Mouse (Mus musculus) kidney, postnatal 14 days (tissue): ENCODE results near the gene Gnas.
"Not testable (repeated sequence)": the region's sequence is repeated elsewhere in the genome, so short reads cannot be mapped to it uniquely, and the experiment has no call there.

Experiments
- DNase-seq: peaks from one replicate; pipeline ENCODE4 v3.0.0; 2022; ENCODE audit warnings: mixed read lengths

The Gnas gene

DNA sequence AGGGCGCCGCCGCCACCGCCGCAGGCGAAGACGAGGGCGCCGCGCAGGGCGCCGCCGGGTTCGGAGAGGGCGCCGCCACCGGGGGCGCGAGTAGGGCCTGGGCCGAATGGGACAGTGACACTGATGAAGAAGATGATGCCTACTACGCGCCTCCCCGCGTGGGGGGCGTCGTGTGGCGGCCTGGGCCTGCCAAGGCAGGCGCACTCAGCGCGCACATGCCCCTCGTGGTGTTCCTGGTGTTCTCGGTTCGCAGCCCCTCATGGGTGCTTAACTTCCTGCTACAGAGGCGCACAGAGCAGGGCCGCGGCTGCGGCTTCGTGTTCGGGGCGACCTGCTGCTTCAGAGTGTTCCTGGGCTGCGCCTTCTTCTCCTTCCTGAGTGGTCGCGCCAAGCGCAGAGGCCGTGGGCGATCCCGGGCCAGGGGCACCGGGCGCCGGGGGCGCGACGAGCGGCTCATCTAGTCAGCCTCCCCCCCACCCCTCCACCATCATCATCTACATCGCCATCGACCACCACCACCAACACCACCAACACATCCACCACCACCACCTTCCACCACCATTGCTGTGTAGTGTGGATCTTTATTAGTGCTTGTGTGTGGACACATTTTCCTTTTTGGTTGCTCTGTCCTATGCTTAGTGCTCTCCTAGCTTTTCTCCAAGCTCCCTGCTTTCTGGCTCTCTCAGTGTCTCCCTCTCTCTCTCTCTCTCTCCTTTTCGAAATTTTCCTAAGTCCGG, 45.0 kb downstream of the Gnas start:
- DNase-seq = peak; percentile 47

DNA sequence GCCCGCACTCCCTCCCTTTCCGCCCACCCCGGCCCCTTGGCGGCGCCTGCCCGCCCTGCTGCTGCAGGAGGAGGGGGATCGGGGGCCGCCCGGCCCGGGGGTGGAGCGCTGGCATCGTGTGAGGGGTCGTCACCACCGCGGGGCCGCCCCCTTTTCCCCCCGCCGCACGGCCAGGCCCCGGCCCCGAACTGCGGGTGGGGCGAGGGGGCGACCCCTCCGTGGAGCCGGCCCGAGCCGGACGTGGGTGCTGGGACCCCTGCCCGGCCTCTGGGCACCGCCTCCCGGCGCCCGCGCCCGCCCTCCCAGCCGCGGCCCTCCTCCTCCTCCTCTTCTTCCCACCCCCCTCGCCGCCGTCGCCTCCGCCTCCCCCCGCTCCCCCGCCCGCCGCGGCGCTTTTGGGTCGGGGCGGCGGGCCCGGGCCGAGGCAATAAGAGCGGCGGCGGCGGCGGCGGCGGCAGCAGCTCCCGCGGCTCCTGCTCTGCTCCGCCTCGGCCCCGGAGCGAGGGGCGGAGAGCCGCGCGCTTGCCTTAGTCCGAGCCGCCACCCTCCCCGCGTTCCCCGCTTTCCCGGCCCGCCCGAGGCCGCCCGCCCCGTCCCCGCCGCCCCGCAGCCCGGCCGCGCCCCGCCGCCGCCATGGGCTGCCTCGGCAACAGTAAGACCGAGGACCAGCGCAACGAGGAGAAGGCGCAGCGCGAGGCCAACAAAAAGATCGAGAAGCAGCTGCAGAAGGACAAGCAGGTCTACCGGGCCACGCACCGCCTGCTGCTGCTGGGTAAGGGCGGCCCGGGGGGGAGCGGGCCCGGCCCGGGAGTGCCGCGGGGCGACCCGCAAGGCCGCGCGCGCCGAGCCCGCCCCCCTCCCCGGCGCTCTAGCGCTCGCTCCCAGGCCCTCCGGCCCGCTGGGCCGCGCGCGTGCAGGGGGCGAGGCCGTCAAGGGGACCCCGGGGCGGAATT, 45.8 kb downstream of the Gnas start:
- peak; percentile 93 for DNase-seq

DNA sequence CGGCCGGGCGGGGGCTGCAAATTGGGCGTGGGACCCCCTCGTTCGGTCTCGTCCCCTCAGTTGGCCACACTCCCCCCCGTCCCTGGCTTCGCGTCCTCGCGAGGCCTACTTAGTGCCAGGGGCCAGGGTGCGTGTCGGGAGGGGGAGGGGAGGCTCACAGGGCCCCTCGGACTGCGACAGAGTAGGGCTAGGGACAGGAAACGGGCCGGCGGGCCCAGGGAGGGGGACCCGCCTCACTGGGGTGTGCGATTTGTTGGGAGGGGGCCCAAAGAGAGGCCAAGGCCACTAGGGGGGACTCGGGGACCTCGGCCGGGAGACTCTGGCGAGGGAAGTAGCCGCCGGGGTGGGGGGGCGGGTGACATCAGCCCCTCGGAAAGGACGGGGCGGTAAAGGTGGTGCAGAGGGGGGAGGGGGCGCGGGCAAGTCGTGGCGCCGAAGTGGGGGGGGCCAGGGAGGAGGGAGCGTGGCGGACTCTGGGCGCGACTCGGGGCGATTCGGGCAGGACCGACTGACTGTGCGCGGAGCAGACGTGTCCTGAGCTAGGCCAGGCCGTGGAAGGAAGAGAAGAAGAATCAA, 46.6 kb downstream of the Gnas start:
- peak; percentile 85 for DNase-seq

DNA sequence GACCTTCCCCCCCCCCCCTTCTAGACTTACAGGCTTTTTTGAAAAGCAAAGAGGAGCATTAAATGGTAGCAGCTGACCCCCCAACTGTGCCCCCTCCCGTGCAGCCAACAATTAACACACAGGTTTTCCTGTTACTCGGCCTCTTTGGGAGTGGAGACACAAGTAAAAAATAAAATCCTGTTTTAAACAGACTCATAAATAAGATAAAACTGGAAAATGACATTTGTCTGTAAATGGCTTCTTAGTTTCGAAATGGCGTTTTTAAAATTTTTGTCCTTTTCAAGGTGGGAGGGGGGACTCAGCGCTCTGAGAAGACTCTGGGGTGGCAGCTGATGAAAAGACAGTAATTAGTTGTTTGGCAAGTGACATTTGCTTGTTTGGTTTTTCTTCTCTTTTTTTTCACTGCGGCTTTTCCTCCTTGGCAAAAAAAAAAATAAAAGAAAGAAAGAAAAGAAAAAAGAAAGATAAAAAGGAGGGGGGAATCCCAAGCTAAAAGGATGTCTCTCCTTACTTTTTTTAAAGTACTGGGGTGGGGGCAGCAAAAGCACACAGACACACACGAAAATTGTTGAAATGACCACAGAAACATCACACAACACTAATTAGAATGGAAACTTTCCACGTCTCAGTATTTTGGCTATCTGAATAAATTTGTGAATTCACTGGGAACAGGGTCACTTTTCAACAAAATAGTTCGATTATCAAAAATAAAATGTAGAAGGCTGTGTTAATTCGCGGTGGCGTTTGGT, 47.3 kb downstream of the Gnas start:
- no peak for DNase-seq

DNA sequence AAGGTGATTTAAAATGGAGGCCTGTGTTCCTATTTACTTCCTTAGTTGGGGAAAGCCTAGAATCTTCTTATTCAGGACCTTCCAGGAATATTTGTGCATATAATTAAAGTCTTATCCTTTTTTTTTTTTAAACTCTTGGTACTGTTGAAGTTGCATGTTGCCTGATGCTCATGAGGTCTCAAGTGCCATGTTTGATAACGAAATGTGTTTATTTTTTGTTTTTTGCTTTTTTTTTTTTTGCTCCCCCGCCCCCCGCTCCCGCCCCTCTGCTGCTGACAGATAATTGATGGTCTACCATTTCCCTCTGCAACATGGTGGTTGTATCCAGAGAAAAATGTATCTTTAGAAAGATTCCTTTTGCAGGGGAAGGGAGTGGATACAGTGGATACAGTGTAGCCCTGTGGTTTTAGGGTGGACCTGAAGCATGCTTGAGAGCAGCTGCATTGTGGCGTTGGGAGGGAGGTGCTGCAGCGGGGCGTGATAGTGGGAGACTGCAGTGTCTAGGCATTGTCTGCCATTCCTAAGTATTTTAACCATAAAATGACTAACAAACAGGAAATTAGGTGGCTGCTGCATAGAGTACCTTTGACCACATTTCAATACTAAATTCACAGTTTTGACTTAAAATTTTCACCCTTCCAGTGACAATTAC, 49.2 kb downstream of the Gnas start:
- no peak for DNase-seq

DNA sequence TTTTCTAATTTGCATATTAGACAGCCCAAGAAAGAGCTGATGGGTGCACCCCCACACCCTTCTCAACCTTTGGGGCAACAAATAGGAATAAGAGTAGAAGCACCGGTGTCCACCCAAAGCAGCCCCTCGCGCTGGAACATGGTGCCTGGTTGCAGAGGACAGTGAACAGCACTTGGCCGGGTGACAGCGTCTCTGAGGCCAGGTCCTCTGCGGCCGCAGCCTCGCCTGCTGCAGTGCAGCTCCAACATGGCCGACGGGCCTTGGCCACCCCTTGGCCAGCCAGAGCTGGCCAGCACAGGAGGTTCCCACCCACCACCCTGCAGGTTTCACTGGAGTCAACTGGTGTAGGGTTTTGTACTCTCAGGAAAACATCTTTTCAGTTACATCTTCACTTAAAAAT, 50.3 kb downstream of the Gnas start:
- DNase-seq = no peak

DNA sequence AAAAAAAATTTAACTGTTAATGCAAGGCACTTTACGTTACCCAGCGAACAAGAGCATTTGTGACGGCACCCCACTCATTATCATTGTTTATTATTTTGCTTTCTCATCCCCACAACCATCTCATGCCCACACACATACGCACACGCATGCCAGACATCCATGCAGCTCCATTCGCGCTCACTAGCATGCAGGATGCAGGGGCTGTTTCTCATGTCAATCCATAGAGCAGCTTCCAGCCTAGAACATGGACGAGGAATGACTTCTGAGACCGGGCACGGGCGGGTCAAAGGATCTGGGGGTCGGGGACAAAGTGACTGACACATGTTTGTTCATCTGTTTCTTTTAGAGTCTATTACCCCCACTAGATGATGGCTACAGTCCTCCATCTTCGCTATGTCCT, 53.2 kb downstream of the Gnas start:
- DNase-seq = no peak

DNA sequence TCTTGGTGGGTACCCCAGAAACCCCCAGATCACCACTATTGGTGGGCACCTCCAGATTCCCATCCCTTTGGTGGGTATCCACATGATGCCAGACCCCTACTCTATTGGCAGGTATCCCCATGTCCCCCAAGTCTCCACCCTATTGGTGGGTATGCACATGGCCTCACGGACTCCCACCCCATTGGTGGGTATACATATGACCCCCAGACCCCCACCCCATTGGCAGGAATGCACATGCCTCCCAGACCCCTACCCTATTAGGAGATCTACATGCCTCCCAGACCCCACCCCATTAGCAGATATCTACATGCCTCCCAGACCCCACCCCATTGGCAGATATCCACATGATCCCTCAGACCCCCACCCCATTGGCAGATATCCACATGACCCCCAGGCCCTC, 55.6 kb downstream of the Gnas start:
- DNase-seq = no peak

DNA sequence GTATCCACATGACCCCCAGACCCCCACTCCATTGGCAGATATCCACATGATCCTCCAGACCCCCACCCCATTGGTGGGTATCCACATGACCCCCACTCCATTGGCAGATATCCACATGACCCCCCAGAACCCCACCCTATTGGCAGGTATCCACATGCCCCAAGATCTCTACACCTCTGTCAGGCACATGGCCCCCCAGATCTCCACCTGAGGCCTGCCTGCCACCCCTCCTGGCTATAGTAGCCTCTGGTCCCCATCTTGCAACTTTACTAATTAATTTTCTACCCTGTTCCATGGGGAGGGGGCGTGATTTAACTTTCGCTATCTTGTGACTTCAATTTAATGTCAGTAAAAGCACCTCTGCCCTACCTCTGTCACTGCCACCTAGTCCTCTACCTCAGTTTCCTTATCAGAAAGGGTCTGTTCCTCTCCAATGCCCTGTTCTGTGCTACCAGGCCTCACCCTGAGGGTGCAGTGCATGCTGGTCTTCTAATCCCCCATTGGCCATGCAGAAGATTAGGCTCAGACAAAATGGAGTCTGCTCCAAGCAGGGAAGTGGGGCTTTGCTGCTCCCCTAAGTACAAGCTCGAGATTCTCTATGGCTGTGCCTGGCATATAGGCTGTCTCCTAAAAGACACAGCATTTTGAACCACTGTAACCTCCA, 56.2 kb downstream of the Gnas start:
- no peak for DNase-seq

DNA sequence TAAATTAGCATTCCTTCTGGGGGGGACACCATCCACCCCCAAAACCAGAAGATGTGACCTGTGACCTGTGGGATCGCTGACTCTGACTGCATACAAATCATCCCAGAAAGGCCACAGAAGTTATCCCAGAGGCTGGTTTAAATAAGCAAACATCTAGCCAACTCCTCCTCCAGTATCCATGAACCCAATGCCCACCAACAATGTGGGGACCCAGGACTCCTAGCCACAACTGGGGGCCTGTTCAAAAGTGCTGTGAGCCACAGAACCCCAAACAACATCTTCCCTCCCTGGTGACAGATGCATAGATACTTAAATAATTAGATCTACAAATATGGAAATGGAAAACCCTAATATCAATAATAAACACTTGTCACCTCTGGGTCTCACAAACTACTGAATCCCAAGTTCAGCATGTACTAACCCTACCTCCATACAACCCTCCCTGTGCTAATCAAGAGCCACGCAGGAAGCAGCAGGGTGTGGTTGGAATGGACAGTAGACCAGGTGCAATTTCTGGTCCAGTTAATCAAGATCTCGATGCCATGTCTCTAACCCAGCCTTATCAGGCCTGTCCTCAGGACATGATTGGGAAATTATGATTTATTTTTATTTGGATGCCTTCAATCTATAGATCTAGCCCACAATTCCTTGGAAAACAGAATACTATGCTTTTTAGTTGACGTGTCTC, 56.9 kb downstream of the Gnas start:
- DNase-seq = no peak

DNA sequence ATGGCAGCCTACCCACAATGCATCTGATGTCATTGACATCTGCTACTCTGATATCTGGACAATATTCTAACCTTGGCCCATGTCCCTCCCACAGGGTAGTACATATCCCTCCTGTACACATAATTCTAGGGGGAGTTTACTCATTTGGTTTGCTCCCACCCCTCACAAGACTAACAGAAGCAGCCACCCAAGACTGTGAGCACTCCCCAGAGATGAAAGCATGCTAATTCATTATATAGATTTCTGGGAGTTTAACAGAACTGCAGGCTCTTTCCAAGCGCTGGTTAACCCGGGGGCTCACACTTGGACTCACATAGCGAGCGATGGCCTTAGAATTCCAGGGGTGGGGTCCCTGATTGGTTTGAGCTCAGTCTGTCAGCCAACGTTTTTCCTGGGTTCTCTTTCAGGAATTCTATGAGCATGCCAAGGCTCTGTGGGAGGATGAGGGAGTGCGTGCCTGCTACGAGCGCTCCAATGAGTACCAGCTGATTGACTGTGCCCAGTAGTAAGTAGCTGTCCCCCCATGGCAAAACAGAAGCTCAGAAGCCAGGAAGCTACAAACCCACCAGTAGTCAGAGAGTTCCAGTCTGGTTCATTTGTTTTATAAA, 58.8 kb downstream of the Gnas start:
- DNase-seq = no peak

DNA sequence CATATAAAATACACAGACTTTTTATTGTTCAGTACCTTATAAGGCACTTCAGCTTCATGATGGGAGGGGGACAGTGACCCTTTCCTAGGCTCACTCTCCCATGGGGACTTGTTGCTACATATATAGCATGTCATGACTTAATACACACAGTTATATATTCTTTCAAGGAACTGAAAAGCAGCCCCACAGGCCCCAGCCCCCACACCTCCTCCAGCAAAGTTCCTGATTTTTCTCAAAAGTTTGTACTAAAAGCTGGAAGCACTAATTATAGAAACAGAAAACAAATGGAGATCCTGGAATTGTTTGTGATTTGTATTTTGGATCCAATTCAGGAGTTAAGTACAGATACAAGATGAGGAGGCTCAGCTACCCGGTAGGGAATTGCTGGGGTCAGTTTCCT, 59.4 kb downstream of the Gnas start:
- no peak for DNase-seq

DNA sequence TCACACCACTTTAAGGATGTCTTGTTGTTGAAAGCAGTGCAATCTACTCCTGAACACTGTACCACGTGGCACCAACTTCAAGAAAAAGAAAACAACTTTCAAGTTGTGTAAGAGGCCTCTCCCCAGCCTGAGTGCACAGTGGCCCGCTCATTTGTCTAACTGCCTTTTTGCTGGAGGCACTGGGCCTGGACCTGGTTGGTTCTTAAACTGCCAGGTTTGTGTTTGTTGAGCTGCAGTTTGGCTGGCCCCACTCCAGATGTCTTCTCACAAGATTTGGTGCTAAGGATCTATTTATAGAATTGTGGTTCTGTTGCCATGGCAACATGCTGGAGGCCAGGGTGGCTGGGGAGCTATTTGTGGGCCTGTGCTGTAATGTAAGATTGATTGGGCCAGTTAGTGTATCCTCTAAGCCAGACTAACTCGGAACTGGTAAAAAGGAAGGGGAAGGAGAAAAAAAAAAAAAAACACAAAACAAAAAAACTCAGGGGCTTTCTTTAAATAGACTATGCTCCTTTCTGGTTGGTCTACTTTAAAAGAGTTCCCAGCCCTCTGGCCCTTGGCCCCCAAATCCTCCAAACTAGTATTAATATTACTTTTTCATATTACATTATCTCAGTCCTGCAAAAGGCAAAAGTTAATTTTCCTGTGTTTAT, 60.0 kb downstream of the Gnas start:
- DNase-seq = peak; percentile 92

DNA sequence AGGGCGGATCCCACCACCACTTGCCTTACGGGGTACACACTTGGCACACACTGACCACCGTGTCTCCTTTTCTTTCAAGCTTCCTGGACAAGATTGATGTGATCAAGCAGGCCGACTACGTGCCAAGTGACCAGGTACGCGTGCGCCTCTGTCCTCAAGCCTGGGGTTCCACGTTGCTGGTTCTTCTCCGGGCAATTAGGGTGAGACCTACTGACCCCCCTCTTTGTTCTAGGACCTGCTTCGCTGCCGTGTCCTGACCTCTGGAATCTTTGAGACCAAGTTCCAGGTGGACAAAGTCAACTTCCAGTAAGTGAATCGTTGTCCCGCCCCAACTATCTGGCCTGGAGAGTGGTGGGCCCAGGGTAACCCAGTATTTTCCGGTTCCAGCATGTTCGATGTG, 60.9 kb downstream of the Gnas start:
- DNase-seq = no peak

DNA sequence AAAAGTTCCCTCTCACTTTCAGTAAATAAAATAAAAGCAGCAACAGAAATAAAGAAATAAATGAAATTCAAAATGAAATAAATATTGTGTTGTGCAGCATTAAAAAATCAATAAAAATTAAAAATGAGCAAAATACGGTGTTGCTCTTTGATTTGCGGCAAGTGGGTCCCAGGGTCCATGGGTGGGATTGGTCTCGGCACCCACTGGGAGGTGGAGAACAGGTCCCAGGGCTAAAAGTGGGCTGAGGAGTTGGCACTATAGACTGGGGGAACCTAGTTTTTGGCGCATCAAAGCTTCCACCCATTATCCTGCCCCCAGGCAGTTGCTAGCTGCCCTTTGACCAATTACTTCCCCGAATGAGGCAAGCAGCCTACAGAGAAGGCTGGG, 62.5 kb downstream of the Gnas start, which contains the start of gene Gm20721:
Gm20721 (minus strand) TSS at position 101 of the 387 bp plus-strand sequence.
- DNase-seq = no peak

DNA sequence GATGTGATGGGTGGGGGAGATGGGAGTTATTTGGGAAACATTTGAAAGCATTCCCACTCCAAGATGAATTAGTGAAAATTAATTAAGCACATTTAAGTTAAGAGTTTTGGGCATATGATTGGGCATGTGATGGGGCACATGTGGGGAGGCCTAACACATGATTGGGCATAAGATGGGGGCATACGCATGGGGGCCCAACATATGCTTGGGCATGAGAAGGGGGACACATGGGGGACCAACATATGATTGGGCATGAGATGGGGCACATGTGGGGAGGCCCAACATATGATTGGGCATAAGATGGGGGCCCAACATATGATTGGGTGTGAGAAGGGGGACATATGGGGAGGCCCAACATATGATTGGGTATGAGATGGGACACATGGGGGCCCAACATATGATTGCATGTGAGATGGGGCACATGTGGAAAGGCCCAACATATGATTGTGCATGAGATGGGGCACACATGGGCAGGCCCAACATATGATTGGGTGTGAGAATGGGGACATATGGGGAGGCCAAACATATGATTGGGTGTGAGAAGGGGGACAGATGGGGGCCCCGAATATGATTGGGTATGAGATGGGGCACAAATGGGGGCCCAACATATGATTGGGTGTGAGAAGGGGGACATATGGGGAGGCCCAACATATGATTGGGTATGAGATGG, 63.0 kb downstream of the Gnas start:
- not testable (repeated sequence) for DNase-seq

DNA sequence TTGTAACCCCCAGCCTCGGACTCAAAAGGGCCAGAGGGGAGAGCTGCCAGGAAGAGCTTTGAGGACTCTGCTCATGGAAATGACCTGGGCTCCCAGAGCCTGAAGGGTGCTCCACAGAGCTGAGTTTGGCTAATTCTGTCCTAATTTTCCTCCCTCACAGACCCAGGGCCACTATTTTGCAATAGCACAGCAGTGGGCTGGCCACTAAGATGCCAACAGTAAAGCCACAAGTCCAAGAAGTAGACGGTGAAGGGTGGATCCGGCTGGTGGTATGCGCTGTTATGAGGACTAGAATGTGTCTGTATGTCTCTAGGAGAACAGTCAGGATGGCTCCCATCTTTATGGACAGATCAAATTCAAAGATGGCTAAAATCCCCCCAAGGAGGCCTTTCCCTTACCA, 74.4 kb downstream of the Gnas start:
- DNase-seq = no peak

DNA sequence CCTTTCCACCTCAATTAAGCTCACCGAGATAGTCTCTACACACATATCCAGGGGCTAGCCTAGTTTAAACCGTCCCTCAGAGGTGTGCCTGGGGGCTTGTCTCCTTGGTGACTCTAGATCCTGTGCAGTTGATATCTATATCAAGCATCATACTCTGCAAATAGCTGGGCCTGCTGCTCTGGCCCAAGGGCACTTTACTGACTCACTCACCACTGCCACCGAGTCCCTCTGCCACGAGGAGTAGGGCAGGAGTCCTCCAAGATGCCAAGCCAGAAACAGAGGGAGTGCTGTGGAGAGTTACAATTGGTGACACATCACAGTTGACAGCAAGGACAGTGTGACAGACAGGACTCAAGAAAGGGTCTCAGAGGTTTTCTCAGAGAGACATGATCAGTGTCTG, 75.5 kb downstream of the Gnas start:
- no peak for DNase-seq

DNA sequence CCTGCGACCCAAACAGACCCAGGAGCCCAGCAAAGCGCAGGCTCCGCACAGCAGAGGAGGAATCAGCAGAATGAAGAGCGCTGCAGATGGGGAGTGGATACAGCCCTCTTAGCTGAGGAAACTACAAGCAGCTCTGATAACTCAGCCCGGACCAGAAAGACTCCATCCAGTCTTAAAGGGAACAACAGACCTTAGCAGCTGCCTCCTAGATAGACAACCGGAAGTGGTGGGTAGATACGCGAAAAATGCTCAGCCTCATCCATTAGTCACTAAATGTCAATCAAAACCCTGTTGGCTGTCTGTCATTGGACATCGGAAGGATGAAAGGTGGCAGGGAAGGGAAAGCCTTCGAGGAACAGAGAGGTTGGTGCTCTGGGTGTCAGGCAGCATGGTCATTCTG, 82.5 kb downstream of the Gnas start:
- no peak for DNase-seq

DNA sequence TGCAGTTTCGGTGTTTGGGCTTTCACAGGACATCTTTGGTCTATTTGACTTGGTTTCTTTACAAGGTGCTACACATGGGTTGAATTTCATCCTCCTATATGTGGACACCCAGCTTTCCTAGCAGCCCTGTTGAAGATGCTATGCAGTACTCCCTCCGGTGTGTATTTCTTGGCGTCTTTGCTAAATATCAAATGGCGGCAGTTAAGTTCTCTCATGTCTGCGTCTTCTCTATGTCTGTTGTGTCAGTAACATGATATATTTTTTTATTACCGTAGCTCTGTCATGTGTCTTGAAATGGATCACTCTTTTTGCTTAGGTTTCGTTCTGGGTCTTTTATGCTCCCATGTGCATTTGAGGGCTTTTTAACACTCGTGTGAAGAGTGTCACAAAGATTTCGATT, 96.9 kb downstream of the Gnas start:
- no peak for DNase-seq
